Mouse (Mus musculus): ENCODE data around the gene Plxnd1. TPM values are rescaled to one million over a fixed set of nuclear protein-coding genes. Genes with fewer than 3 reads are reported as not detected.

Gene Plxnd1
- total RNA-seq, 2 experiments from 2014 or later: 140 to 167 TPM

DNA sequence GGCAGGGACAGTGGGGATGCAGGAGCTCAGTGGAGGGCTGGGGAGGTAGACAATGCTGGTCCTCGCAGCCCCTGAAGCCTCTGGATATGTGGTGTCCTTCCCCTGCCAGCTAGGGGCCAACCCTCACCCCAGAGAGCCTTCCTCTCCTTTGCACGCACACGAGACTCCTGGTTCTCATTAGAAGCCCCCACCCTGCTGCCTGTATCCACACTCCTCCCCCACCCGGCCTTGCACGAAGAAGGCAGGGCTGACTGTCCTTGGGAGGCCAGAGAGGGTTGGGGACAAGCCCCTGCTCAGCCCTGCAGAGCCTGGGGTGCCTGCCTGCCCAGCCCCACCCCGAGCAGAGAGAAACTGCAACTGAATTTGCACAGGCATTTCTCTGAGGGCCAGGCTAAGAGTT, 37.1 kb downstream of the Plxnd1 start:
- peak; percentile 57 to 78 for DNase-seq

DNA sequence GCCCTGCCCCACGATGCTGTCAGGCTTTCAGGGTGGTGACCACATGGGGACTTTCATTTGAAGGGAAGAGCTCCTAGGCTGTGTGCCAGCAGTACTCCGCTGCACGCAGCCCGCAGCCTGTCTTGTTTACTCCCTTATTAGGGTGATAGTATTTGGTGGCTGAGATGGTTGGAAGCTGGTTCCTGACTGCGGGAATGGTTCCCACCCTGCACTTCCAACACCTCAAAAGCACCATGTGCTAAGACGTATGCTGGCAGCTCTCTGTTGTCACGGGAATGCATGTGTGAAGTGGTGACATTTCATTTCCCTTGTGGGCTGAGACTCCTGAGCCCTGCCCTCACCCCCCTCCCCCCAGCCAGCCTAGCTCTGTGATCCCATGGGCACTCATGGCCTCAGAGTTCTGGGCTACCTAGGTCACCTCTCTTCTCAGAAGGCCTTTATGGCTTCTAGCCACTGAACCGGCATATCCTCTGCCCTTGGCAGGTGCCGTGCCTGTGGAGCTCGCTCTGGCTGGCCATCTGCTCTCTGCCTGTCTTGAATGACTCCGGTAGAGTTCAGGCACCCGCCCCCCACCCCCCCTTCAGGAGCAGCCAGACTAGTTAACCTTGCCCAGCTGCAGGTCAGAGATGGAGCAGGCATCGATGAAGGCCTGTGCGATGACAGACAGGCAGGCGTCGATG, 37.7 kb downstream of the Plxnd1 start:
- peak; percentile 57 to 73 for DNase-seq

DNA sequence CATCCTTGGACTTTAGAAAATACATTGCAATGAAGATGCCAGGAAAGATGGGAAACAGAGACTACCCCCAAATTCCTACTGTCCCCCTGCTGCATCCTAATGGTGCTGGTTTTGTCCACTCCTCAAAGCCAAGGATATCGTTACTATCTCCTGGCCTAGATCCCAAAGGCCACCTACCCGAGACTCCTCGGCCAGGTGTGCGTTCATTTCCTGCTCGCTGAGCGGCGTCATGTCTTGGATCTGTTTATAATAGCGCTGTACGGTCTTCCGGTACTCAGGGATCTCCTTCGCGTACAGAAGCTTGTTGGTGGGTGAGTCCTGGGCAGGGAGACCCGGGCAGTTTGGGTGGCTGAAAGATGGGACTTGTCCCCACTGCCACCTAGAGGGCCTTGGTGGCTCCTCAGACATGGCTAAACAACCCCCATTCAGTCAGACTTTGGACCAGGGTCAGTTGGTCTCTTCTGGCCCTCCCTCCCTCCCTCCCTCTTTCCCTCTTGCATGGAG, 38.3 kb downstream of the Plxnd1 start:
- DNase-seq: no peak

DNA sequence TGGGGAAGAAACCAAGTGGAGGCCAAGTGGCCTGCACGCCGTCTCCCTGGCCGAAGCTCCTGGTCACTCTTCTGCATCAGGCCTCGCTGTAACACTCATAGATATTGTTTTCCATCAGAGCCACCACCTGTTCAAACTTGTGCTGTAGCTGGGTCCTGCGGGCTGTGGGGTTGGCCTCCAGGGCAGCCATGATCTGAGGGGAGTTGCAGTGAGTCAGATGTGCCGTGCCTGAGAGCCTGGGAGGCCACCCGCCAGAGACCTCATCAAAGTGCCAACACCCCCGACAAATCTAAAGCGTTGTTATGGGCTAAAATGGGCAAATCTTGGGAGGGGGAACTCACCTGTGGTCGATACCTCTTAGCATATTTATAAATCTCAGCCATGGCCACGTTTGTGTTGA, 39.1 kb downstream of the Plxnd1 start:
- no peak for DNase-seq

DNA sequence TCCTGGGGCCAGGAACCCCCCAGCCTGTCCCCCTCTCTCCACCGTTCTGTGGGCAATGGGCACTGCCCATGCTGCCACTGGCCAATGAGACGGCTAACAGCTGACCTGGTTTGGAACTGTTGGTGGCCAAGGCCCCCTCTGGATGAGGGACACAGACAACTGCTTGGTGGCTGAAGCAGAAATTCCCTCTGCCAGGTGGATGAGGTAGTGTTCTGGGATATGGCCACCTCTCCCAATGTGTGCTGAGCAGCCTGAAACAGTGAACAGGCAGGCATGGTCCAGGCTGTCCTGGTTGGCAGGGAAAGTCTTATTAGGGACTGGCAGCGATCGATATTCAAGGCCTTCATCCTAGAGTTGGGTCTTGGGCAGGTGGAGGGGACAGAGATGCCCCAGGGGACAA, 39.6 kb downstream of the Plxnd1 start:
- DNase-seq: no peak

DNA sequence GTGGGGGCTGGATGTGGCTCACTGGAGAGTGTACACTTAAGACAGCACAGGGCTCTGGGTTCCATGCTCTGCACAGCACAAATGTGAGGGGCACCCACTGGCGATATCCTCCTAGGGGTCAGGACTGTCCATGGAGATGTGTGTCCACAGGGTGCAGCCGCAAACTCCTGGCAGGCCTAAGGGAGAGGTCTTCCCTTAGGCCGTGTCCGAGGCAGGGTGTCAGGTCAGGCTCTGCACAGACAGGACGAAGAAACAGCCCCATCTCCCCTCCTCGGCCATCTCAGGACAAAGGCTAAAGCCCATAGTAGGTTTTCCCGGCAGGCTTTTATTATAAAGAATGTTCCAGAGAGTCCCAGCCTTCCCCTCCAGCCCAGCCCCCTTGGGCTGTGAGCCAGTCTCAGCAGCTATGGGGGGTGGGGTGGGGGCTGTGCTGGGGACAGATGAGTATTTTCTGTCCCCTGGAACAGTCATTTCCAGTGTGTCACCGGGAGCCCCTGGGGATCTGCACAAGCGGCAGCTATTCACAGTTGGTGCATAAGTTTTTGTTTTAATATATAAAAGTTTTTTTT, 40.2 kb downstream of the Plxnd1 start:
- no peak for DNase-seq

DNA sequence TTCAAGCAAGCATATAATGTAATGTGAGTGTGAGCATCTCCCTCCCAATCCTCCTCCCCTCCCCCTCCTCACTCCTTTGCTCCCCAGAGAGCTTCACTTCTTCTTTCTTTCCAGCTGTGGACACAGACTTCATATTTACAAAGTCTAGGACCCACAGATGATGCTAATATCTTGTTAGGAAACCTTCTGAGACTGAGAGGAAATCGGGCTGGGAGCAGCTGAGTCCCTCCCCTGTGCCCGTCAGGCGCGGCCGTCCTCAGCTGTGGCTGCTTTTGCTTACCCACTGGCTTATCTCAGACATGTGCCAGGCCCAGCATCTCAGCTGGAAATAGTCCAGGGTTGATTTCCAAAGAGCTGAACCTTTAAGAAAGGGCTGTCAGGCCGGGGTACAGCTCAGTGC, 48.4 kb downstream of the Plxnd1 start:
- peak; percentile 50 to 65 for DNase-seq

DNA sequence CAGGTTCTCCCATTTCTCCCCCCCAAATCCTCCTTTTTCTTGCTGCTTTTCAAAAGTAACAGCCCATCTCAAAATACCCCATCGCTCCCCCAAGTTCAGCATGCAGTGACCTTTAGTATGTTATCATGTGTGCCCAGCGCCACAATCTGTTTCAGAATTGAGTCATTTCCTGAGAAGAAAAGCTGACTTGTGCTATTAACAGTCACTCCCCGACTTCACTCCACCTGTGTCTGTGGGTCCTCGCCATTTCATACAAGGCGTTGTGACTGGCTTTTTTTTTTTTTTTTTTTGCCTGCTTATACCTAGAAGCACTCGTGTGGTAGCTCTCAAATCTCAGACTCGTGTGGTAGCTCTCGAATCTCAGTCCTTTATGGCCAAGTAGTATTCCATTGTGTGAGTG, 49.2 kb downstream of the Plxnd1 start:
- DNase-seq: no peak

DNA sequence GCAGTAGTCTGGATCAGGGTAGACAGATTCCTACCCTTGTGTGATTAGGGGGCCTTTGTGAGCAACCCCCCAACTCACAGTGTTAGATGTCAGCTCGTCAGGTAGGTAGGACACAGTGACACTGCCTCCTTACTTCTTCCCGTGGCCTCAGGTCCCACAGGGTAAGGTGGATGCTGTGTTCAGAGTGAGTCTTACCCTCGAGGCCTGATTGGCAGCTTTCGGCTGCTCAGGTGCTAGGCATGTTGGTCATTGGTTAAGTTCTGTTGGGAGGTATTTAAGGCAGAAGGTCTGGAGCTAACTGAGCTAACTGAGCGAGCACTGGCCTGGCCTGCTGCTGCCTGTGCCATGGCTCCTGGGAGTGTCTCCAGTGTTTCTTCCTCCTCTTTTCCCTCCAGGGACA, 50.2 kb downstream of the Plxnd1 start, which contains the start of gene H1foo:
H1foo (plus strand) TSS at position 301 of the 400 bp plus-strand sequence.
- DNase-seq: no peak

DNA sequence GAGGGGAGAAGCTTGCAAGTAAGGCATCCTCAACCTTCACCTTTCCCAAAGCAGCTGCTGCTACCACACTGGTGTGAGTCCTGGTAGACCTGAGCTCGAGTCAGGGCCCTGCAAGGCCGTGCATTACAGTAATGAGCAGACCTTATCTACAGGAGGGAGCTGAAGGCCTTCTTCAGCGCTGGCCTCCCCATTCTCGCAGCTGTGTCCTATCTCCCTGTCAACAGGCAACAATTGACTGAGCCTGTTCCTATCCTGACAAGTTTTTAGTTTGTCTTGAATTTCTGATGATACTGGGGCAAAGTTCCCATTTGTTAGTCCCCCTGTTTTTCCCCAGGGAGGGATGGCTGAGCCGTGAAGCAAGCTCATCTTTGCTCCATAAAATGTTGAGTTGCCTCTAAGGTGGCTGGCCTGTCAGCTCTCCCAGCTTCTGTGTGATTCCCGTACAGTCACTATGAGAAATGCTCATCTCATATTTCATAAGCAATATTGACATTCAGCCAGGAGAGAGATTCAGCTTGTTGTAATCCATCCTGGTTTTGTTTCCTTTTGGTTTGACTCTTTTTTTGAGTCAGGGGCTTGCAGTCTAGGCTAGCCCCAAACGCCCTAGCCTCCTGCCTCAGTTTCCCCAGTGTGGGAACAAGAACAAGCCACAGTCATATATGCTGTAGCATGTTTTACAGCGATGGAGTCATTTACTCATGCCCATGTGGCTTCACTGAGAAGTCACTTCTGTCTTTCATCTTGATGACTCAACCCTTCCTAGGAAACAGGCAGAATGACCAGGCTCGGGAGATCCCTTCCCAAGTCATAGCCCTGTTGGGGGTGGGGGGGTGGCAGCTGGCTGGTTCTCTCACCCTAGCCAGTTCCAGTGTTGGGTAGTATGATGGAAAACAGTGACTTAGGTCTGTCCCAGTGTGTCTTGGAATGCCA, 51.0 kb downstream of the Plxnd1 start:
- DNase-seq: no peak

DNA sequence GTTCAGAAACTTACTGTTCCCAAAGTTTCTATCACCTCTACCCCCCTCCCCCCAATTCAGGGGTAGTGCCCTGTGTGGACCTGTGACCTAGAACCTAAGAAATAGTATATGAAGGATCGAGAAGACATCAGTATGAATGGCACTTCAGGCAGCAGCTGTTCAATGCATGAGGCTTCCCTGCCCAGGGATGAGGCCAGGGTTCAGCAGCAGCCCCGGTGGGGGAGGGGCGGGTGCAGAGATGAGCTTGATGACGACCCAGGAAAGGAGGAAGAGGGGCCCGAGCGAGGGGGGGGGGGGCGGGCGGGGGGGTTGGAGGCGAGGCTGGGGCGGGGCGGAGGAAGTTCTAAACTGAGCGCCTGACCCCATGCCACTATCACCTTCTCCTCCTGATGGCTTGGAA, 53.7 kb downstream of the Plxnd1 start:
- DNase-seq: no peak

DNA sequence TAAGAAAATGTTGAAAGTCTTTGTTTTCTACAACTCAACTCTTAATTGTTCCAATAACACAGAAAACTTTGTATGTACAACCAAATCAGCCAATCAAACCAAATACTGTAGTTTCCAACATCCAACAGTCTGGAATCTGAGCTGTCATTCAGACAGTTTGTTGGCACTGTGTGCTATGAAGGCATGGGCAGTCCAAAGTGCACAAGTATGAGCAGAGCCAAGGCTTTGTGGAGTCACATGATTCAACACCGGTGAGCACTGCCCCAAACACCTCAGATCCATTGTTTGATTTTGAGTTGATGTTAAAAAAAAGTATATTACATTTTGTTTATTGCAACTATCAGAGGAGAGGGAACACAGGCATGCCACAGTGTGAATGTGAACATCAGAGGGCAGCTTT, 54.2 kb downstream of the Plxnd1 start:
- no peak for DNase-seq

DNA sequence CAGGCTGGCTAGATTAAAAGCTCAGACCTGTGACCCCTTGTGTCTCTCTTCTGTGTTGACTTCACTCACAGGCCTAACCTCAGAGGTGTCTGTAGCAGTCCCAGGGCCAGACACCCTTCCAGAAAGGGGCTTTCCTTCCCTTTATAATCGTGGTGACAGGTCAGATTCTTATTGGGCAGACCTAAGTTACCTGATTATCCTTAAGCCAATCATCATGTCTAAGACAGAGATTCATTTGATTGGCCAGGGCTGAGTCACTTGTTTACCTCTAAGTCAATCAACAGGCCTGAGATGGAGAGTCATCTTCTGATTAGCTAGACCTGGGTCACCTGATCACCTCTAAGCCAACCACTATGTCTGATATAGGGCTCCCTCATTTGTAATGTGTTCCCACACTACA, 56.0 kb downstream of the Plxnd1 start:
- DNase-seq: no peak

DNA sequence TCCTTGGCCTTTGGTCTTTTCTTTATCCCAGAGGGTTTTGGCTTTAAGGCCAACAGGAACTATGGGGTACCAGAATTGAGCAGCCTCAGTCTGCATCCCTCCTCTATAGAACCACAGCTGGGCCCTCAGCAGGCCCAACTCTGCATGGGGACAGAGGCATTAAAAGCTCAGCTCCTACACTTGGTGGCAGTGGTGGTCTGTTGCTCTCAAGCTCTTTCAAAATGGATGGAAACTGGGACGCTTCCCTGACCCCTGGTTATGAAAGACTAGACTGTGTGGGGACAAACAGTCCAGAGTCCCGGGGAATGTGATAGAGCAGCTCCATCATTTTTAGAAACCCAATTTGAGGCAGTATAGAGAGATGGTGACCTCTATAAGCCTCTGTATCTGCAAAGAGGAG, 56.8 kb downstream of the Plxnd1 start:
- DNase-seq: no peak

DNA sequence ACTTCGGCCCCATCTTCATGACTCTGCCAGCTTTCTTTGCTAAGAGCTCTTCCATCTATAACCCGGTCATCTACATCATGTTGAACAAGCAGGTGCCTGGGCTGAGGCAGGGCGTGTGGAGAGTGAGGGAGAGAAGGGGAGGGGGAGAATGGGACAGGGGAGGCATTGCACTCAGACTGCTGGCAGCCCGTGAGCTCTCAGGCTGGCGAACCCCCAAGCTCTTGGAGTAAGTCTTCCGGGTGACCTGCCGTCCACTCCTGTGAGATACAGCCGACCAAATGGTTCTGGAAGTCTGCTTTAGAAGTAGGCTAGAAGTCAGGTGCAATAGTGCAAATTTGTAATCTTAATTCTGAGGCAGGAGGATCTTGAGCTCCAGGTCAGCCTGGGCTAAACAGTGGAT, 59.3 kb downstream of the Plxnd1 start:
- no peak for DNase-seq

DNA sequence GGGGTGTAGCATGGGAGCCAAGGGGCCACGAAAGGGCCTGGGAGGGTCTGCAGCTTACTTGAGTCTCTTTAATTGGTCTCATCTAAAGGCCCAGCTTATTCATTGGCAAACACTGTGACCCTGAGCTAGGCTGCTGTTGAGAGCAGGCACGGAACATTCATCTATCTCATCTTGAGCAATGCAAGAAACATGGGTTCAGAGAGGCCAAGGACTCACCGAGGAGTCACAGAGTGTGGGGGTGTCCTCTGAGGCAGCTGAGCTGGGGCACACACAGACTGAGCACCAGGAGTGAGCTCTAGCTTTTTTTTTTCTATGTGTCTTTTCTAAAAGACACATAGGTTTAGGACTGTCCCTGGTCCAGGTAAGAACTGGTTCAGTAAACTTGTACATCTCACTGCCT, 62.4 kb downstream of the Plxnd1 start:
- DNase-seq: peak; percentile 74 to 75

DNA sequence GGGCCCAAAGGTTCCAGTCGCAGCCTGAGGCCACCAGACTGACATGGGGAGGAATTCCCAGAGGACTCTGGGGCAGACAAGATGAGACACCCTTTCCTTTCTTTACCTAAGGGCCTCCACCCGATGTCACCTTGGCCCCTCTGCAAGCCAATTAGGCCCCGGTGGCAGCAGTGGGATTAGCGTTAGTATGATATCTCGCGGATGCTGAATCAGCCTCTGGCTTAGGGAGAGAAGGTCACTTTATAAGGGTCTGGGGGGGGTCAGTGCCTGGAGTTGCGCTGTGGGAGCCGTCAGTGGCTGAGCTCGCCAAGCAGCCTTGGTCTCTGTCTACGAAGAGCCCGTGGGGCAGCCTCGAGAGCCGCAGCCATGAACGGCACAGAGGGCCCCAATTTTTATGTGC, 63.2 kb downstream of the Plxnd1 start, which contains the start of gene Rho:
Rho (plus strand) TSS at position 110 of the 400 bp plus-strand sequence.
- no peak for DNase-seq

DNA sequence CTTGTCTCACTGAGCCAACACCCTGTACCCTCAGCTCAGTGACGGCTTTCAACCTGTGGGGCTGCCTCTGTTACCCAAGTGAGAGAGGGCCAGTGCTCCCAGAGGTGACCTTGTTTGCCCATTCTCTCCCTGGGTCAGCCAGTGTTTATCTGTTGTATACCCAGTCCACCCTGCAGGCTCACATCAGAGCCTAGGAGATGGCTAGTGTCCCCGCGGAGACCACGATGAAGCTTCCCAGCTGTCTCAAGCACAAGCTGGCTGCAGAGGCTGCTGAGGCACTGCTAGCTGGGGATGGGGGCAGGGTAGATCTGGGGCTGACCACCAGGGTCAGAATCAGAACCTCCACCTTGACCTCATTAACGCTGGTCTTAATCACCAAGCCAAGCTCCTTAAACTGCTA, 64.8 kb downstream of the Plxnd1 start:
- DNase-seq: no peak

DNA sequence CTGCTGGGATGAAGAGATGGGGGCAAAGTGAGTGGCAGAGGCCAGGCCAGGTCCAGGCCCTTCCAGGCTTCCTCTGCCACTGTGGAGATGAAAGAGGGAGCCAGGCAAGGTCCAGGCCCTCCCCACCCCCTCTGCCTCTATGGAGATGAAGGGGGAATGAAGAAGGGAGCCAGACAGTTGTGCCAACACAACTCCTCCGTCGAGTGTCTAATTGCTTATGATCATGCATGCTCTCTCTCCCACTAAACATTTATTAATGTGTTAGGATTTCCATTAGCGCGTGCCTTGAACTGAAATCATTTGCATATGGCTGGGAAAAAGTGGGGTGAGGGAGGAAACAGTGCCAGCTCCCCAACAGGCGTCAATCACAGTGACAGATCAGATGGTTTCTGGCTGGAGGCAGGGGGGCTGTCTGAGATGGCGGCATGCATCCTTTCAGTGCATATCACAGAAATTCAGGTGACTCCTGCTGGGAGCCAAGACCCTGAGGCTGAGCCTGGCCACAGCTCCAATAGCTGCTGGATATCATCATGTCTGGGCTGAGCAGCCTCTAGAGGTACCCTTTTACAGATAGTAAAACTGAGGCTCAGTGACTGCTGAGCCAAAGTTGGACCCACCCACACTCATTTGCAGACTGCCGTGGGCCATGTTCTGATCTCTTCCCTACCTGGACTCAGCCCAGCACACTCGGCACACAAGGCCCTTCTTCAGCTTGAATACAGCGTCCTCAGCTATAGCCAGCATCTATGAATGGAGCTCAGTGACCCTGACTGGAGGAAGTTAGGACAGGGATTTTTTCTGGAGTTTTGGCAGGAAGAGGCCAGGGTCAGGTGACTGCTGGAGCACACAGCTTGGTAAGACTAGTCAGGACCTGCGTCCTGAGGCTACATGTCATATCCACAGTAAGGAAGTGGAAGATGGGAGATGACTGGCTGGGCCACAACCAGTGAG, 67.2 kb downstream of the Plxnd1 start:
- no peak for DNase-seq

DNA sequence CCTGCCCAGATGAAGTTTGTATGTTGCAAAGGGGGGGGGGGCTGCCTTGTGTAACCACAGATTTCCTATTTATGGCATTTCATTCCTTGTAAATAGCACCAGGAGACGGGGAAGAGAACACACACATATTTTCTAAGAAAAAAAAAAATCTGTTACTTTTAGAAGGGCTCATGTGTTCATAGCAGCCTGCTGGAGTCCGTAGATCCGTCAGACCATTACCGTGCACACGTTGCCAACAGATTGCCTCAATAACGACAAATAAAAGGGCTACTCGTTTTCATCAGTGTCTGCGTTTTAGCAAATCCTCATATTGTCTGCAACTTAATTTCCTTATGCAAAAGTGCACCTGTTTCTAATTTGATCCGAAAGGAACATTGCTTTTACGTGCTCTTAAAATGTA, 68.4 kb downstream of the Plxnd1 start:
- no peak for DNase-seq

DNA sequence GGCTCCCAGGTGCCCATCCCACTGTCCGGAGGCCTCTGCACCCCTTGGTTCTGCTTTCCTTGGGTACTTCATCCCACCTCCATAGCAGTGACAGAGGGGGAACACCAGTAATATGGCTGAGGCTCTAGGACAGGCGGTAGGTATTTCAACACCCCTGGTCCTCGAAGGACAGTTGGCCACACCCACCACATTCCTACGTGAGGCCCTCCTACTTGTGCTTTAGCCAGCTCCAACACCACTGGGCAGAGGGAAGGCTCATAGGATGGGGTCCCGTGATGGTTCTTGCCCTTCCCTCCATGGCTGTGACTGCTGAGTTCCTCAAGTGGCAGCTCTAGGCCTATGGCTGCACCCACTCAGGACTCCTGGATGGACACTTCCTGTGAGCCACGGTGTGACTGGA, 70.0 kb downstream of the Plxnd1 start:
- DNase-seq: no peak

DNA sequence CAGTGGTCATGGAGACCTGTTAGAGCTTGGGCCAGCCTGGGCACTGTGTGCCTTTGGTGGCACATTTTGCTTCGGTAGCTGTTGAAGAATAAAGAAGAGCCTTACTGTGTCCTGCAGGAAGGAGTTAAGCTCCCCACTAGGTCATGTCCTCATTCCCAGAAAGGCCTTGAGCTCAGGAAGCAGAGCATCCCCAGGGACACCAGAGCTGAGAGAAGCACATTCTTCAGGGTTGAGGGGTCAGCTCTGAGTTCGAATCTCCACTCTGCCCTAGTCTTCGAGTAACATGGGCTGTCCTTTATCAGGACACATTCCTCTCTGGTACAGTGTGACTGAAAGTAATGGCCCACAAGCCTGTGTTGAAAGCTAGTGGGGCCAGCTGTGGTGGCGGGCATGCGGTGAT, 74.9 kb downstream of the Plxnd1 start:
- no peak for DNase-seq
